Mouse (Mus musculus) lung, adult 2 months (tissue): Measurements from ENCODE around the gene Gm12258.

Source experiments
- CTCF ChIP-seq: fragments of 200-500 bp; IDR thresholded peaks from 2 replicates; pipeline ENCODE4 v1.5.1; 2011; ENCODE audit warnings: mild to moderate bottlenecking, low read length, control low read depth; ENCODE audit not compliant: insufficient read depth
- POLR2A ChIP-seq: fragments of 200-500 bp; IDR thresholded peaks from 2 replicates; pipeline ENCODE4 v1.6.1; 2011; ENCODE audit warnings: low read depth, mild to moderate bottlenecking, control low read depth, low read length, borderline replicate concordance; ENCODE audit errors: extremely low read depth

DNA sequence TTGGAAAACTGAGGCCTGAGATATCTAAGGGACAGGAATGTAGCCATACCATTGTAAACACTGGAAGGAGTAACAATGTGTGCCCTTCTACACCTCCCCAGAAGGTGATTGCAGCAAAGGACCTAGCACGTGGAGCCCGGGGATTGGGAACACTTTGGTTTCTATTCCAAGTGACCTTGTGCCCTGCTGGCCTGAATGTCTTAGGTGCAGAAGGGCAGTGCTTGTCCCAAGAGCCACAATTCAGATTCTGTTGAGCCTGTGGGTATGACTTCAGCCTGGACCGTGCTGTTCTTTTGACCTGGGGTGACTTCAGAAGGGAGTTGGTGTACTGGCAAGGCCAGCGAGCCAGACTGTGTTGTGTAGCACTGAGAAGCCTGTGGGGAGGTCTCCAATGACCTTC lies 24.0 kb downstream of the Gm12258 start:
- no peak for TF ChIP-seq CTCF
- no peak for TF ChIP-seq POLR2A
